Mouse (Mus musculus) limb, embryonic 11.5 days (tissue): ENCODE data around the gene Xrcc5. TPM values are rescaled to one million over a fixed set of nuclear protein-coding genes. Genes with fewer than 3 reads are reported as not detected.

Experiments used
- polyA plus RNA-seq: library from polyadenylated mRNA; unstranded; fragments of >200 nt; fragmentation: Nextera tagmentation; extraction: Ambion mirVana; gene quantifications from 2 replicates; pipeline ENCODE4 v1.2.1, GENCODE M21; 2014

Gene Xrcc5
- polyA plus RNA-seq, 1 experiment from 2014 or later = 78.9 TPM

Other genes starting within 250 kb of the Xrcc5 start
- 3.9 and 4.2 TPM in 2 replicates for gene Mreg, start 95.1 kb upstream of the Xrcc5 start, polyA plus RNA-seq
- 28.9 and 30.1 TPM in 2 replicates for gene Pecr, start 23.1 kb upstream of the Xrcc5 start, polyA plus RNA-seq
- 4.5 and 5.2 TPM in 2 replicates for gene Tmem169, start 23.1 kb upstream of the Xrcc5 start, polyA plus RNA-seq
- gene March4, start 229.5 kb downstream of the Xrcc5 start, polyA plus RNA-seq = not detected in 2 replicates